Comparison of ENCODE assay signal across 9 mouse cellular contexts in the genomic region with DNA sequence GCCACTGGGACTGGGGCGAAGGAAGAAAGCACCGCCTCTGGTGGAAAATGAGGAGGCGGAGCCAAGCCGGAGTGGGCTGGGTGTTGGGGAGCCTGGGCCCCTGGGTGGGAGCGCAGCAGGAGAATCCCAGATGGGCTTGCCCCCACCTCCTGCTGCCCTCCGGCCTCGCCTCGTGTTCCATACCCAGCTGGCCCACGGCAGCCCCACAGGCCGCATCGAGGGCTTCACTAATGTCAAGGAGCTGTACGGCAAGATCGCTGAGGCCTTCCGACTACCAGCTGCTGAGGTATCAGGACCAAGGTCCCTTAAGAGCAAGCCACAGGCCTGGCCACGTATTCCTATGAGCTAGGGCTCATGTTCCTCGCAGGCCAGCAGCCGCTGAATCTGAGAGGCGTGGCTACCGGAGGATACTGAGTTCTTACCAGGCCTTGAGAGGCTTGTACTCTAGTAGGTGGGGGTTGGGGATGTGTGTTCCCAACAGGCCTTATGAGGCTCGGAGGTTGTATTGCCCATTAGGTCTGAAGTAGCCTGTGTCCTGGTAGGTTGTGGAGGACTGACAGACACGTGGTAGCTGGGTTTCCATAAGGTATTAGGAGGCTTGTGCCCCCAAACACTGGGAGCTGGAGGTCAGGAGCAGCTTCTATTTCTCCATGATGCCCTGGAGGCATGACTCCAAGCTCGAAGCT. TPM values are rescaled to one million over a fixed set of nuclear protein-coding genes. Genes with fewer than 3 reads are reported as not detected.
DNase-seq lines count a peak whose midpoint lies in the region; ATAC-seq and TF ChIP-seq lines count a peak whose summit lies in the region.
"Had no signal": no experiment of that assay in that cellular context is flagged by ENCODE, and none has a peak within 500 bp of the region (broad histone marks: within the 10 kb centered on the region; RNA-seq: fewer than 3 reads in every experiment).

No protein-coding gene starts in this region.

- WGBS in heart, adult 2 months: 48% methylated on average over 22 of the region's 22 CpGs
- WGBS in embryonic facial prominence, embryonic 15.5 days: 9% methylated on average over 22 of the region's 22 CpGs
- 15% methylated on average over 22 of the region's 22 CpGs for WGBS in intestine, postnatal 0 days
- WGBS in lung, embryonic 15.5 days: 15% methylated on average over 22 of the region's 22 CpGs

- no peak overlapping the region for H3K4me3 ChIP-seq in heart, adult 2 months
- H3K4me3 ChIP-seq in embryonic facial prominence, embryonic 15.5 days (replicated peaks): peak overlapping the region; percentile 22
- peak overlapping the region; percentile 12 for H3K4me3 ChIP-seq in intestine, postnatal 0 days (ENCODE audit: low read depth, low read length)
- H3K4me3 ChIP-seq in lung, embryonic 15.5 days: peak overlapping the region; percentile 6; the same call in 1 of the 2 replicates

- no peak for TF ChIP-seq EP300 in heart, adult 2 months (IDR thresholded peaks at IDR 0.05; ENCODE audit: insufficient read depth, low read depth, low read length)

- no peak overlapping the region; the same call in 1 of the 2 replicates for H3K27ac ChIP-seq in heart, adult 2 months
- H3K27ac ChIP-seq in embryonic facial prominence, embryonic 15.5 days (replicated peaks): peak overlapping the region; percentile 76
- 0 out of 2 replicates have a peak overlapping the region, but pooled peaks have one; percentile 35 for H3K27ac ChIP-seq in intestine, postnatal 0 days (ENCODE audit: low read depth, low read length)
- H3K27ac ChIP-seq in lung, embryonic 15.5 days: peak overlapping the region; percentile 46

- no peak for TF ChIP-seq CTCF in heart, adult 2 months (IDR thresholded peaks at IDR 0.05)
- TF ChIP-seq CTCF in intestine, postnatal 0 days (IDR thresholded peaks at IDR 0.05; ENCODE audit: low read depth): no peak

- peak in 1 of 2 experiments; percentile 46 for DNase-seq in heart, adult 2 months
- no peak for DNase-seq in heart, postnatal 36 days
- no peak for DNase-seq in cerebellum, adult 8-10 months
- DNase-seq in cerebellum, postnatal 36 days: no peak
- DNase-seq in gastrocnemius, adult 18-20 months (ENCODE audit: low spot score): no peak

- H3K27me3 ChIP-seq in heart, adult 2 months (ENCODE audit: control insufficient read depth, insufficient read depth, low read length): no peaks in the 10 kb centered on the region
- H3K27me3 ChIP-seq in embryonic facial prominence, embryonic 15.5 days: no peaks in the 10 kb centered on the region
- no peaks in the 10 kb centered on the region for H3K27me3 ChIP-seq in intestine, postnatal 0 days (replicated peaks; ENCODE audit: control insufficient read depth, insufficient read depth, low read length)
- no peaks in the 10 kb centered on the region for H3K27me3 ChIP-seq in lung, embryonic 15.5 days
- H3K27me3 ChIP-seq: CH12.LX had no signal

- TF ChIP-seq POLR2A in heart, adult 2 months (IDR thresholded peaks at IDR 0.05; ENCODE audit: insufficient read depth, low read depth, low read length): no peak

- no peaks in the 10 kb centered on the region for H3K9me3 ChIP-seq in embryonic facial prominence, embryonic 15.5 days (replicated peaks)
- no peaks in the 10 kb centered on the region for H3K9me3 ChIP-seq in intestine, postnatal 0 days (ENCODE audit: control insufficient read depth)
- no peaks in the 10 kb centered on the region for H3K9me3 ChIP-seq in lung, embryonic 15.5 days

- H3K79me2 ChIP-seq in heart, adult 2 months (replicated peaks; ENCODE audit: control insufficient read depth, insufficient read depth, low read length): no peaks in the 10 kb centered on the region

- no peaks in the 10 kb centered on the region for H3K36me3 ChIP-seq in heart, adult 2 months (ENCODE audit: control insufficient read depth, insufficient read depth, low read length)
- peaks cover 19% of the 10 kb centered on the region for H3K36me3 ChIP-seq in embryonic facial prominence, embryonic 15.5 days
- H3K36me3 ChIP-seq in intestine, postnatal 0 days (ENCODE audit: control insufficient read depth, insufficient read depth): peaks cover 9% of the 10 kb centered on the region; the same call in 1 of the 2 replicates
- 0 out of 2 replicates have a peak, but pooled peaks cover 4% of the 10 kb centered on the region for H3K36me3 ChIP-seq in lung, embryonic 15.5 days

- ATAC-seq in embryonic facial prominence, embryonic 15.5 days (ENCODE audit: insufficient number of reproducible peaks, low FRiP score, low TSS enrichment, low read depth): peak; percentile 21; the same call in 1 of the 2 replicates
- ATAC-seq in intestine, postnatal 0 days: 0 out of 2 replicates have a peak, but pooled peaks have one; percentile 22
- no peak for ATAC-seq in lung, embryonic 15.5 days (ENCODE audit: borderline replicate concordance, extremely low read depth, low FRiP score, low TSS enrichment)

- peaks cover 11% of the 10 kb centered on the region for H3K4me1 ChIP-seq in heart, adult 2 months (ENCODE audit: control insufficient read depth, insufficient read depth, low read length)
- peaks cover 71% of the 10 kb centered on the region for H3K4me1 ChIP-seq in embryonic facial prominence, embryonic 15.5 days
- H3K4me1 ChIP-seq in intestine, postnatal 0 days (replicated peaks; ENCODE audit: control insufficient read depth, insufficient read depth, low read length): peaks cover 17% of the 10 kb centered on the region; the same call in 1 of the 2 replicates
- H3K4me1 ChIP-seq in lung, embryonic 15.5 days: peaks cover 64% of the 10 kb centered on the region

- intact Hi-C loops in heart, adult 2 months (cut with DNase I): loop anchor here (5.0 kb wide), 1 partner anchor 36 kb away; the partner anchor contains the start of gene Pkn1
- intact Hi-C loops in heart, postnatal 36 days (cut with DNase I): loop anchor here (2.0 kb wide), 1 partner anchor 124 kb away; no protein-coding TSS in a partner anchor

- peak overlapping the region; percentile 41 for H3K4me2 ChIP-seq in embryonic facial prominence, embryonic 15.5 days (replicated peaks)
- H3K4me2 ChIP-seq in intestine, postnatal 0 days (replicated peaks; ENCODE audit: low read depth): peak overlapping the region; percentile 53
- peak overlapping the region; percentile 43 for H3K4me2 ChIP-seq in lung, embryonic 15.5 days

- H3K9ac ChIP-seq in heart, adult 2 months (ENCODE audit: low read depth, low read length): peak overlapping the region; percentile 46
- H3K9ac ChIP-seq in embryonic facial prominence, embryonic 15.5 days: peak overlapping the region; percentile 23; the same call in 1 of the 2 replicates
- H3K9ac ChIP-seq in intestine, postnatal 0 days (ENCODE audit: low read depth, low read length): peak overlapping the region; percentile 43; the same call in 1 of the 2 replicates
- H3K9ac ChIP-seq in lung, embryonic 15.5 days: peak overlapping the region; percentile 14; the same call in 1 of the 2 replicates

RNA-seq across cellular contexts. Expression of gene Ptger1, which starts 5.3 kb away (rescaled TPM):
- total RNA-seq in heart, adult 2 months (2021): under 1 TPM; 0.37 to 0.39 TPM
- 0.41 and 0.79 TPM in 2 replicates for polyA plus RNA-seq in heart, adult 2 months (2012; rRNA removed)
- under 1 TPM; 0.27 to 0.75 TPM for total RNA-seq in heart, postnatal 36 days (2021)
- 1.2 and 1.4 TPM in 2 replicates for polyA plus RNA-seq in embryonic facial prominence, embryonic 15.5 days (2015; fragmentation: Nextera tagmentation; extraction: Ambion mirVana)
- 1.1 and 1.2 TPM in 2 replicates for polyA plus RNA-seq in intestine, postnatal 0 days (2015; fragmentation: Nextera tagmentation; extraction: Ambion mirVana)
- polyA plus RNA-seq in lung, embryonic 15.5 days (2015; fragmentation: Nextera tagmentation; extraction: Ambion mirVana): 1.2 and 1.4 TPM in 2 replicates
- total RNA-seq in gastrocnemius, adult 18-20 months (2021): under 1 TPM in 1 of 2 experiments, not detected in 1; 0.09 TPM

RNA-seq across cellular contexts. Expression of gene Gipc1, which starts 8.7 kb away (rescaled TPM):
- 10 to 100 TPM; 23.8 to 25.6 TPM for total RNA-seq in heart, adult 2 months (2021)
- 22.3 and 27.7 TPM in 2 replicates for polyA plus RNA-seq in heart, adult 2 months (2012; rRNA removed)
- total RNA-seq in heart, postnatal 36 days (2021): 10 to 100 TPM; 25.2 to 28.3 TPM
- polyA plus RNA-seq in embryonic facial prominence, embryonic 15.5 days (2015; fragmentation: Nextera tagmentation; extraction: Ambion mirVana): 180 and 192 TPM in 2 replicates
- polyA plus RNA-seq in intestine, postnatal 0 days (2015; fragmentation: Nextera tagmentation; extraction: Ambion mirVana): 76.1 and 79.3 TPM in 2 replicates
- 197 and 199 TPM in 2 replicates for polyA plus RNA-seq in lung, embryonic 15.5 days (2015; fragmentation: Nextera tagmentation; extraction: Ambion mirVana)
- total RNA-seq in gastrocnemius, adult 18-20 months (2021): 10 to 100 TPM; 16.6 to 16.9 TPM

RNA-seq across cellular contexts. Expression of gene Pkn1, which starts 37.8 kb away (rescaled TPM):
- total RNA-seq in heart, adult 2 months (2021): 10 to 100 TPM; 51.1 to 55.6 TPM
- 53.7 and 59.5 TPM in 2 replicates for polyA plus RNA-seq in heart, adult 2 months (2012; rRNA removed)
- total RNA-seq in heart, postnatal 36 days (2021): 10 to 100 TPM; 53.7 to 62.4 TPM
- polyA plus RNA-seq in embryonic facial prominence, embryonic 15.5 days (2015; fragmentation: Nextera tagmentation; extraction: Ambion mirVana): 23.7 and 25.8 TPM in 2 replicates
- polyA plus RNA-seq in intestine, postnatal 0 days (2015; fragmentation: Nextera tagmentation; extraction: Ambion mirVana): 37.0 and 40.2 TPM in 2 replicates
- 35.4 and 38.0 TPM in 2 replicates for polyA plus RNA-seq in lung, embryonic 15.5 days (2015; fragmentation: Nextera tagmentation; extraction: Ambion mirVana)
- total RNA-seq in gastrocnemius, adult 18-20 months (2021): 10 to 100 TPM; 23.0 to 24.3 TPM

RNA-seq across cellular contexts. Expression of gene Dnajb1, which starts 53.1 kb away (rescaled TPM):
- total RNA-seq in heart, adult 2 months (2021): 10 to 100 TPM; 11.3 to 16.8 TPM
- 13.4 and 17.4 TPM in 2 replicates for polyA plus RNA-seq in heart, adult 2 months (2012; rRNA removed)
- 10 to 100 TPM; 10.7 to 16.0 TPM for total RNA-seq in heart, postnatal 36 days (2021)
- polyA plus RNA-seq in embryonic facial prominence, embryonic 15.5 days (2015; fragmentation: Nextera tagmentation; extraction: Ambion mirVana): 75.2 and 76.6 TPM in 2 replicates
- polyA plus RNA-seq in intestine, postnatal 0 days (2015; fragmentation: Nextera tagmentation; extraction: Ambion mirVana): 26.1 and 28.8 TPM in 2 replicates
- 63.8 and 67.4 TPM in 2 replicates for polyA plus RNA-seq in lung, embryonic 15.5 days (2015; fragmentation: Nextera tagmentation; extraction: Ambion mirVana)
- total RNA-seq in gastrocnemius, adult 18-20 months (2021): 10 to 100 TPM in 1 of 2 experiments, 1 to 10 TPM in 1; 5.9 to 16.7 TPM

RNA-seq across cellular contexts. Expression of gene Tecr, which starts 53.4 kb away (rescaled TPM):
- 100 to 1,000 TPM; 445 to 505 TPM for total RNA-seq in heart, adult 2 months (2021)
- 772 and 935 TPM in 2 replicates for polyA plus RNA-seq in heart, adult 2 months (2012; rRNA removed)
- total RNA-seq in heart, postnatal 36 days (2021): 100 to 1,000 TPM; 431 to 554 TPM
- 540 and 549 TPM in 2 replicates for polyA plus RNA-seq in embryonic facial prominence, embryonic 15.5 days (2015; fragmentation: Nextera tagmentation; extraction: Ambion mirVana)
- polyA plus RNA-seq in intestine, postnatal 0 days (2015; fragmentation: Nextera tagmentation; extraction: Ambion mirVana): 317 and 320 TPM in 2 replicates
- polyA plus RNA-seq in lung, embryonic 15.5 days (2015; fragmentation: Nextera tagmentation; extraction: Ambion mirVana): 533 and 536 TPM in 2 replicates
- total RNA-seq in gastrocnemius, adult 18-20 months (2021): 100 to 1,000 TPM; 512 to 541 TPM
